Mouse (Mus musculus): Measurements from ENCODE around the gene Vcp.
"Not testable (repeated sequence)": the region's sequence is repeated elsewhere in the genome, so short reads cannot be mapped to it uniquely, and the experiment has no call there.

Gene Vcp

DNA sequence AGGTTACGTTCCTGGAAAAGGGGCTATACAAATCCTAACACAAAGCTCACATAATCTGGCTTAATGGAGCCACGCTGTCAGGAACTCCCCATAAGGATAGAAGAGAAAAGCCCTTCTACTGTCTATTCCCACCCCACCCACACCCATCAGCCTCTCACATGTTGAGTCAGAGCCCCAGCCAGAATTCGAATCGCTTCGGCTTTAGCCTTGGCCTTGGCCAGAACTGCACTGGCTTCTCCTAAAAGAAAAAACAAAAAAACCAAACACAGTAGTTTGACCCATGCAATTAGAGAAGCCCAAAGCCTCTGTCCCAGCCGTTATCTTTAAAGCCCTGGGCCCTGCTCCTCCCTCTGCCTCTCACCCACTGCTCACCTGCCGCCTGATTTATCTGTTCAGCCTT lies 28.8 kb upstream of the Vcp start:
- no peak for DNase-seq (ENCODE audit: low read depth)

GRCm38 (mm10) chr4:43025084-43025960 lies 25.0 kb upstream of the Vcp start, which contains the start of gene Pigo:
TSS of gene Pigo (minus strand) at chr4:43025819.
- peak; percentile 88 for DNase-seq (ENCODE audit: low read depth)

- no peak for DNase-seq (ENCODE audit: low read depth)
These were observed 24.4 kb upstream of the Vcp start for GRCm38 (mm10) chr4:43024673-43025072.

DNA sequence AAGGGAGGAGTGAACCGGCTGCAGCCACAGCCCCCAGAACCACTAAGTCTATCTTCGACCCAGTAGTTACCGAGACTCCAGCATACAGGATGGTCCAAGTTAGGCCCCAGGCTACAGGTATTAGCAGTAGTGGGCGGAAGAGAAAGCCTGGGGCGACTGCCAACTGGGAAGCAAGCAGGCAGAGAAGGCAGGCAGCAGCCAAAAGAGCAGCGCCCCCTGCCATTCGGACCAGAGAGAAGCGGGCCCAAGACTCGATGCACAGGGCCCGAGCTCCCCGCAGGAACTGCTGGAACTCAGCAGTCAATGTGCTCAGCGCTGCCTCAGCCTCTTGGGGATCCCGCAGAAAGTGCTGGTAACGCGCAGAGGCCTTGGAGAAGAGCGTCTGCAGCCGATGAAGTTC lies 21.0 kb upstream of the Vcp start:
- DNase-seq (ENCODE audit: low read depth) = no peak

- DNase-seq (ENCODE audit: low read depth) = no peak
These were observed 20.6 kb upstream of the Vcp start for GRCm38 (mm10) chr4:43020876-43021275.

DNA sequence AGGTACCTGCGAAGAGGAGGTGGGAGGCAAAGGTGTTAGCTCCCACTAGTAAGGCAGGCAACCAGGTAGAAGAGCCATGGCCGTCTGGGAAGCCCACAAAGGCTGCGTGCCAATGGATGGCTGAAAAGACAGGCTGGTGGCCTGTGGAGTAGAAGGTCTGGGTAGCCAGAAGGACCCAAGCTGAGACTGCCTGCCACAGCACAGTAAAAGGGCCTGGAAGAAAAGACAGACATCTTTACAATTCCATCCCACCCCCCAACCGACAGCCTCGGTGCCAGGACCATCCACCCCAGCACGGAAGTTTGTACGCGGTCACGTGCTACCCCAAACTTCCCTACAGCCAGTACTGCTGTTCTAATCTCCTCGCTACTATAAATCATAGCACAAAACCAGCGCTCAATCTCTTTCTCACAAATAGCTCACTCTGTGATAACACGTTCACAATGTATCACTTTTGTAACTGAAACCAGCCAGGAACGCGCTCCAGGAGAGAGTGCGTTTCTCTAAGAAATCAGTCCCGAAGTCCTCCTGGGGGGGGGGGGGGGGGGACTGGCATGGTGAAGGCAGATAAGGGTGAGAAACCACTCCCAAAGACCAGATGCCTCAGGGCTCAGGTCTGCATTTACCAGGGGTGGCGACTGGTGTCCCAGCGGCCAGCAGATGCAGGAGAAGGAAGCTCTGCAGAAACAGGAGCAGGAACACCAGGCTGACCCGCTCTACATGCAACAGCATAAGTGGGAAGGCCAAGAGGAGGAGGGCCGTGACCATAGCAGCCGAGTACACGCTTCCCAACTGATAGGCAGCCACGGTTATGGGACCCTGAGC lies 19.5 kb upstream of the Vcp start:
- DNase-seq (ENCODE audit: low read depth) = no peak

DNA sequence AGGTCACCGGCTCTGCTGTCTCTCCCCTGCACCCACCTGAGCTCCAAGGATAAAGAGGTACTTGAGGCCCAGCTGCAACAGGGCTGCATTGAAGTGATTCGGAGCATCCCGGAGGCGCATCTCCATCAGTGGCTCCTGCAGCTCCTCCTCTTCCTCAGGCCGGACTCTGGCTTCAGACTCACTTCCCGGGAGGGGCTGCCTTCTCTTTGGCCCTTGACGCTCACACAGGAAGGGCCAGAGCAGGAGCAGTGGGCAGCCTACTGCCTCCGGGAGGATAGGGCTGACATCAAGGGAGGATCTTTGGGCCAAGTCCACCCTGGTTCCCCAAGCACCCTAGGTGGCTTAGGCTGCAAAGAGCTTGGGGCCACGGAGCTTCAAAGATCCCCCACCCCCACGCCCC lies 18.9 kb upstream of the Vcp start:
- DNase-seq (ENCODE audit: low read depth) = no peak

GRCm38 (mm10) chr4:43018156-43018555 lies 17.8 kb upstream of the Vcp start:
- DNase-seq (ENCODE audit: low read depth) = peak; percentile 14

DNA sequence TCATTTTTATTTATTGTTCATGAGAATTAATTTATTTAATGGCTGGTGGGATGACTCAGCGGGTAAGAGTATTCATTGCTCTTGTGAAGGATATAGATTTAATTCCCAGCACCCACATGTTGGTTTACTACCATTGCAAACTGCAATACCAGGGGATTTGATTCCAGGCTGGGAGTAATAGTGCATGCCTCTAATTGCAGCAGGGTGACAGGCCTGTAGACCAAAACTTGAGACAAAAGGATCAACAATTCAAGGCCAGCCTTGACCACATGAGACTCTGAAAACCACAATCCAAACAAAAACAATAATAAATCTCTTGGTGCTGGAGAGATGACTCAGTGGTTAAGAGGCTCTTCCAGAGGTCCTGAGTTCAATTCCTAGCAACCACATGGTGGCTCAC lies 11.8 kb upstream of the Vcp start:
- no peak for DNase-seq (ENCODE audit: low read depth)

GRCm38 (mm10) chr4:43010161-43011038 lies 10.1 kb upstream of the Vcp start, which contains the start of gene Fancg:
TSS of gene Fancg (minus strand) at chr4:43010506.
- peak; percentile 50 for DNase-seq (ENCODE audit: low read depth)

DNA sequence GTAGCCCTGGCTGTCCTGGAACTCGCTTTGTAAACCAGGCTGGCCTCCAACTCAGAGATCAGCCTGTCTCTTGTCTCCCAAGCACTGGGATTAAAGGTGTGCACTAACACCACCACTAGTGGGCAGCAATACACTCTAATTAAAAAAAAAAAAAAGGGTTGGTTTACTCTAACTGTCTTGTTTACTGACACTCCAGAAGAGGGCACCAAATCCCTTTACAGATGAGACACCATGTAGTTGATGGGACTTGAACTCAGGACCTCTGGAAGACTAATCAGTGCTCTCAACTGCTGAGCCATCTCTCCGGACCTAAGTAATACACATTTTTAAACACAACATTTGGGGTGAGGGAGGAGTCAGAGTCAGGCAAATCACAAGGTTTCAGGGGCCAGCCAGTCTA lies 5.5 kb upstream of the Vcp start:
- peak; percentile 17 for DNase-seq (ENCODE audit: low read depth)

GRCm38 (mm10) chr4:43004951-43005350 lies 4.6 kb upstream of the Vcp start:
- no peak for DNase-seq (ENCODE audit: low read depth)

GRCm38 (mm10) chr4:43002756-43003439 lies 2.6 kb upstream of the Vcp start:
- DNase-seq (ENCODE audit: low read depth) = no peak

GRCm38 (mm10) chr4:43001272-43001671 lies 965 bp upstream of the Vcp start:
- DNase-seq (ENCODE audit: low read depth) = no peak

- DNase-seq (ENCODE audit: low read depth) = peak; percentile 53
These were observed 711 bp downstream of the Vcp start for GRCm38 (mm10) chr4:42999451-43000140.

DNA sequence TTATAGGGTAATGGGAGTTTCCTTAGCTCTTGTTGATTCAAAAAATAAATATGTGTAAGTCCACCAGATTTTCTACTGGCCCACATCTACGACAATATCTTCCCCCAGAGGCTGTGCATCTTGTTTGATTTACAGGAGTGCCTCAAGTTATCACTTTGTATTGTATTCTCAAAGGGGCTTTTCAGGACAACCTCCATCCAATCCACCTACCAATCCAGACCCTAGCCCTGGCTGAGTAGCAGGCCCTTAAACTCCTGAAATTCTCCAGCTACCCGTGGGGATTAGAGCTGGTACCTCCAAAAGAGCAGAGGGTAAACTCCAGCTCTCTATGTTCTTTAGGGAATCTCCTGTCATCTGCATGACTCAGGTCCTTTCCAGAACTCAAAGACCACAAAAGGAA lies 2.3 kb downstream of the Vcp start:
- DNase-seq (ENCODE audit: low read depth) = no peak

DNA sequence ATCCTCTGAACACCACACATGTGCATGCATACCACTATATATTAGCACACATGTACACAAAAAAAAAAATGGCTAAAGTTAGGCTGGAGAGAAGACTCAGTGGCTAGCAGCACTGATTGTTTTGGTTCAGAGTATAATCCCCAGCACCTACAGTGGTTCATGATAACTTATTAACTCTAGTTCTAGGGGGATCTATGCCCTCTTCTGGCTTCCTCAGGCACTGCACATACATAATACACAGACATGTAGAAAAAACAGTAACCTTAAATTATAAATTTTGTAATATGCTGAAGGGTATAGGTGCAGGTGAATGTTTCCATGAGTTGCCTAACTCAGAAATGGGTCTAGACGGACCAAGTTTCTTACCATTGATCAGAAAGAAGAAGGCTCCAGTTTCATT lies 12.0 kb downstream of the Vcp start:
- no peak for DNase-seq (ENCODE audit: low read depth)

DNA sequence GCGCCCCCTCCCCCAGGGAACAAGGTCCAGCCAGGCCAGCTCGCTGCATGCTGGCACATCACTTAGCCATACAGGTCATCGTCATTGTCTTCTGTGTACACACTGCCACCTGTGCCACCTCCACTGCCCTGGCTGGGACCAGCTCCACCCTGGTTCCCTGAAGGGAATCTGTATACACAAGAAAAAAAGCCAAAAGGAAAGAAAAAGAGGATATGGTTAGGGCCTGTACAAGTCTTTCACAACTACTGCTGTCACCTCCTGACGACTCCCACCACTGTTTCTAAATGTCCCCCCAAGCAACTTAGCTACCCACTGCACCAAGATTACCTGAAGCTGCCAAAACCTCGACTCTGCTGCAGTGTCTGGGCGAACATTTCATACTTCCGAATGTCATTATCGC lies 19.8 kb downstream of the Vcp start:
- DNase-seq (ENCODE audit: low read depth) = not testable (repeated sequence)

- no peak for DNase-seq (ENCODE audit: low read depth)
These were observed 22.2 kb downstream of the Vcp start for GRCm38 (mm10) chr4:42978062-42978461.

GRCm38 (mm10) chr4:42973868-42974267 lies 26.4 kb downstream of the Vcp start:
- no peak for DNase-seq (ENCODE audit: low read depth)

GRCm38 (mm10) chr4:42972952-42973351 lies 27.4 kb downstream of the Vcp start:
- no peak for DNase-seq (ENCODE audit: low read depth)
